Mouse (Mus musculus): ENCODE results near the gene 2510039O18Rik.

DNA sequence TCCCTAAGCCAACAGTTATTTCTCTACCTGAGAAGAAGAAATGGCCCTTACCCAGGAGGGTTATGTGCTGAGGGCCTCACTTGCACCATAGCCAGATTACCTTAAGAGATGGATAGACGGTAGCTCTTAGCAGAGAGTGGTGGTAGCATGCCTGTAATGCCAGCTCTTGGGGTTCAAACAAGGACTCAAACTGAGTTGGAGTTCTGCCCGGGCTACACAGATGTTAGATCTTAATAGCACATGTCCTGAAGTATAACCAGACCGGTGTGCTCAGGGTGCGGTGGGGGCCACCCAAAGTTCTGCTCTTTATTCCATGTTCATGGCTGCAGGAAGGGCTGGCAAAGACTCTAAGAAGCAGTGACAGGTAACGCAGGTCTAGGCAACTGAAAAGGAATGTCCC is 31.2 kb upstream of the 2510039O18Rik start:
- TF ChIP-seq CTCF (IDR thresholded peaks at IDR 0.05; ENCODE audit: low read depth) (no peak), EP300 (IDR thresholded peaks at IDR 0.05; ENCODE audit: low read depth) (no peak)

Measured in heart, postnatal 0 days (tissue).